Mouse (Mus musculus): Measurements from ENCODE around the gene Lyl1. TPM values are rescaled to one million over a fixed set of nuclear protein-coding genes. Genes with fewer than 3 reads are reported as not detected.

Lyl1 gene
- total and polyA plus RNA-seq, 3 experiments: 88.7 to 149 (median 136) TPM

GRCm38 (mm10) chr8:84654597-84654996, 46.7 kb upstream of the Lyl1 start:
- Histone ChIP-seq H3K36me3 (ENCODE audit: control insufficient read depth in 1 of 2, insufficient read depth in 2 of 2, low read length in 2 of 2) (peaks cover 0 to 19% of the 10 kb centered on the region in 2 experiments; a peak in 2 of 4 replicates), H3K79me2 (ENCODE audit: control insufficient read depth, insufficient read depth, low read length, poor library complexity) (peaks cover 1% of the 10 kb centered on the region; the same call in 1 of the 2 replicates), H3K27me3 (ENCODE audit: control insufficient read depth in 1 of 2, insufficient read depth in 2 of 2, low read length in 2 of 2) (no peaks in the 10 kb centered on the region), H3K27ac (ENCODE audit: control insufficient read depth, low read depth, low read length) (no peak overlapping the region), H3K9ac (ENCODE audit: control insufficient read depth, low read depth, low read length, poor library complexity, severe bottlenecking) (no peak overlapping the region), H3K4me3 (ENCODE audit: control insufficient read depth in 1 of 2, insufficient read depth in 1 of 2, low read depth in 2 of 2, low read length in 2 of 2) (no peak overlapping the region), H3K9me3 (replicated peaks; ENCODE audit: insufficient read depth, low read length) (no peaks in the 10 kb centered on the region), H3K4me1 (ENCODE audit: control insufficient read depth in 1 of 2, insufficient read depth in 2 of 2, low read length in 2 of 2) (peaks cover 5 to 21% of the 10 kb centered on the region in 2 experiments)
- TF ChIP-seq BHLHE40 (IDR thresholded peaks at IDR 0.05; ENCODE audit: borderline replicate concordance, low read depth, low read length) (no peak), TCF12 (IDR thresholded peaks at IDR 0.05; ENCODE audit: low read depth, low read length) (no peak), E2F4 (IDR thresholded peaks at IDR 0.05; ENCODE audit: borderline replicate concordance, low read depth, low read length) (no peak), MXI1 (IDR thresholded peaks at IDR 0.05; ENCODE audit: low read depth, low read length) (no peak), CHD2 (IDR thresholded peaks at IDR 0.05; ENCODE audit: low read length) (no peak), RAD21 (IDR thresholded peaks at IDR 0.05; ENCODE audit: low read depth, low read length) (peak; percentile 8), HCFC1 (IDR thresholded peaks at IDR 0.05; ENCODE audit: low read depth, low read length) (no peak), USF1 (IDR thresholded peaks at IDR 0.05; ENCODE audit: low read depth, low read length) (no peak), ZKSCAN1 (IDR thresholded peaks at IDR 0.05; ENCODE audit: low read depth, low read length) (no peak), ZNF384 (IDR thresholded peaks at IDR 0.05; ENCODE audit: low read depth, low read length) (no peak), ELF1 (IDR thresholded peaks at IDR 0.05; ENCODE audit: low read depth, low read length) (no peak), CTCF (IDR thresholded peaks at IDR 0.05 in 2 of 3, conservative IDR thresholded peaks at IDR 0.05 in 1 of 3; ENCODE audit: control insufficient read depth in 1 of 3, insufficient read depth in 1 of 3, low read depth in 2 of 3, low read length in 3 of 3, poor library complexity in 1 of 3, severe bottlenecking in 1 of 3) (peak; percentile 48 to 66 (median 60)), MAX (IDR thresholded peaks at IDR 0.05; ENCODE audit: low read length) (no peak), SMC3 (IDR thresholded peaks at IDR 0.05; ENCODE audit: low read depth, low read length) (peak; percentile 51), SIN3A (IDR thresholded peaks at IDR 0.05; ENCODE audit: low read length) (no peak)
- peak; percentile 58 for DNase-seq (ENCODE audit: low read depth, low spot score)

- H3K27me3 ChIP-seq (ENCODE audit: control insufficient read depth in 1 of 2, insufficient read depth in 2 of 2, low read length in 2 of 2): no peaks in the 10 kb centered on the region
- peaks cover 4% of the 10 kb centered on the region for H3K79me2 ChIP-seq (ENCODE audit: control insufficient read depth, insufficient read depth, low read length, poor library complexity)
- no peak overlapping the region for H3K4me3 ChIP-seq (ENCODE audit: control insufficient read depth in 1 of 2, insufficient read depth in 1 of 2, low read depth in 2 of 2, low read length in 2 of 2)
- H3K9me3 ChIP-seq (replicated peaks; ENCODE audit: insufficient read depth, low read length): no peaks in the 10 kb centered on the region
- no peak for DNase-seq (ENCODE audit: low read depth, low spot score)
- H3K27ac ChIP-seq (ENCODE audit: control insufficient read depth, low read depth, low read length): no peak overlapping the region
- TF ChIP-seq MAZ (IDR thresholded peaks at IDR 0.05; ENCODE audit: low read depth, low read length) (no peak), RAD21 (IDR thresholded peaks at IDR 0.05; ENCODE audit: low read depth, low read length) (no peak), CHD2 (IDR thresholded peaks at IDR 0.05; ENCODE audit: low read length) (no peak), GABPA (IDR thresholded peaks at IDR 0.05; ENCODE audit: low read depth, low read length) (no peak), CHD1 (IDR thresholded peaks at IDR 0.05; ENCODE audit: low read depth, low read length) (no peak), UBTF (IDR thresholded peaks at IDR 0.05; ENCODE audit: borderline replicate concordance, insufficient read depth, low read depth, low read length) (no peak), MXI1 (IDR thresholded peaks at IDR 0.05; ENCODE audit: low read depth, low read length) (no peak), NRF1 (IDR thresholded peaks at IDR 0.05; ENCODE audit: insufficient read depth, low read depth, low read length, poor library complexity, severe bottlenecking) (no peak), BHLHE40 (IDR thresholded peaks at IDR 0.05; ENCODE audit: borderline replicate concordance, low read depth, low read length) (no peak), USF1 (IDR thresholded peaks at IDR 0.05; ENCODE audit: low read depth, low read length) (no peak), RCOR1 (IDR thresholded peaks at IDR 0.05; ENCODE audit: low read depth, low read length) (no peak), MYC (IDR thresholded peaks at IDR 0.05; ENCODE audit: low read depth, low read length) (no peak), TBP (IDR thresholded peaks at IDR 0.05; ENCODE audit: low read depth, low read length) (no peak), ETS1 (IDR thresholded peaks at IDR 0.05; ENCODE audit: low read depth, low read length) (no peak)
- H3K4me1 ChIP-seq (ENCODE audit: control insufficient read depth in 1 of 2, insufficient read depth in 2 of 2, low read length in 2 of 2): peaks cover 5 to 27% of the 10 kb centered on the region in 2 experiments
- H3K36me3 ChIP-seq (ENCODE audit: control insufficient read depth in 1 of 2, insufficient read depth in 2 of 2, low read length in 2 of 2): peaks cover 0 to 21% of the 10 kb centered on the region in 2 experiments; a peak in 2 of 4 replicates
- H3K9ac ChIP-seq (ENCODE audit: control insufficient read depth, low read depth, low read length, poor library complexity, severe bottlenecking): peak overlapping the region; percentile 61; the same call in 1 of the 2 replicates
Measured at GRCm38 (mm10) chr8:84655336-84656190, 45.7 kb upstream of the Lyl1 start.
